Mouse (Mus musculus): ENCODE measurements around the gene Mapkapk3. TPM values are rescaled to one million over a fixed set of nuclear protein-coding genes. Genes with fewer than 3 reads are reported as not detected.

Gene Mapkapk3
- total and polyA plus RNA-seq, 3 experiments, result 42.3 to 49.9 TPM; not detected in 1

DNA sequence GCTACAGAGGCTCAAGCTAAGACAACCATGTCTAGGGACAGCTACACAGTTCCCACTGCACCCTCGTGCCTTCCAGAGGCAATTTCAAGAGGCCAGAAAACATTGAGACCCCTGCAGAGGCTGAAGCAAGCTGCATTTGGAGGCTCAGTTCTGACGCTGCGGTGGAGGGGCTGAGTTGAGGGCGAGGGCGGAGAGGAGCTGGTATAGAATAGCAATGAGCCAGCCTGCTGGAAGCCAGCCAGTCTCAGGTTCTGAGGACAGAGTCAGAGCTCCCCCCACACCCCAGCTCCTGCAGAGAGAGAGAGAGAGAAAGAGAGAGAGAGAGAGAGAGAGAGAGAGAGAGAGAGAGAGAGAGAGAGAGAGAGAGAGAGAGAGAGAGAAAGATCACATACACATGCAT lies 37.5 kb downstream of the Mapkapk3 start:
- no peak for DNase-seq (ENCODE audit: low read depth, low spot score)
- Histone ChIP-seq H3K27ac (ENCODE audit: control insufficient read depth, low read depth, low read length) (no peak overlapping the region), H3K79me2 (ENCODE audit: control insufficient read depth, insufficient read depth, low read length, poor library complexity) (no peaks in the 10 kb centered on the region), H3K9me3 (replicated peaks; ENCODE audit: insufficient read depth, low read length) (no peaks in the 10 kb centered on the region), H3K27me3 (ENCODE audit: control insufficient read depth in 1 of 2, insufficient read depth in 2 of 2, low read length in 2 of 2) (no peaks in the 10 kb centered on the region), H3K36me3 (ENCODE audit: control insufficient read depth in 1 of 2, insufficient read depth in 2 of 2, low read length in 2 of 2) (no peaks in the 10 kb centered on the region), H3K4me1 (ENCODE audit: control insufficient read depth in 1 of 2, insufficient read depth in 2 of 2, low read length in 2 of 2) (no peaks in the 10 kb centered on the region), H3K4me3 (ENCODE audit: control insufficient read depth in 1 of 2, insufficient read depth in 1 of 2, low read depth in 2 of 2, low read length in 2 of 2) (no peak overlapping the region), H3K9ac (ENCODE audit: control insufficient read depth, low read depth, low read length, poor library complexity, severe bottlenecking) (no peak overlapping the region)
- TF ChIP-seq JUND (IDR thresholded peaks at IDR 0.05; ENCODE audit: low read depth, low read length), result no peak

DNA sequence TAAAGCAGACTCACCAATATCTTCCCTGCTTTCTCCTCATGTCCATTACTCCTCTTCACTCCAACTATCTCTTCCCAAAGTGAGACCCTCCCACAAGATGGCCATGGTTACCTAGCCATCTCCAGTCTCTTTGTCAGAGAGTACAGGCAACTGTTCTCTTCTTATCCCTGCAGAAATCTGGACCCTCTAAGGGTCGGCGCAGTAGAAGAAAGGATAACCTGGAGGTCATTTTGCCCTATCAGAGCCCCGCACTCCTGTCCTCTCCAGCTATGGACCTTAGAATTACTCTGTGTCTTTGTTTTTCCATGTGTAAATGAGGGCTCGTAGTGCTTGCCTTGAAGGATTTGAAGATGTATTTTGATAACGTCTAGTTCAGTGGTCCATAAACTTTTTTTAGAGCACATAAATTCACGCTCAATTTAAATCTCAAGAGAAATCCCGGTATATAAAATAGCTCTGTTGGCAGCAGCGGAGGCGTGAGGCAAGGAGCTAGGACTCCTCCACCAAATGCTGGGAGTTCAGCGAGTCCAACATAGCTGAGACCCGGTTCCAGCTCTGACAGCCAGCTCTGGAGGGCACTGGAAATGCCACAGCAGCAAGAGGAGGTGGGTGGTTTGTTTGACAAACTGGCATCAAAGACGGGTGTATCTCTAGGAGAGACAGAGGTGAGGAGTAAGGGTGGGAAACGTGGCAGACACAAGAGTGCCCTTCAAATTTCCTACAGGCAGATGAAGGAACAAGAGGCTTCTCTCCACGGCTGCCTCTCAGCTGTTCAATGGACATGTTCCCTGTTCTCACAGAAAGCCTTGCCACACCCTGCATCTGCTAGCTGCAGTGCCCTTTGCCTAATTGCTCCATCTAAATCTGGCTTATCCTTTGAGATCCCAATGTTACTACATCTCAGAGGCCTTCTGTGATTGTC lies 39.0 kb downstream of the Mapkapk3 start:
- DNase-seq (ENCODE audit: low read depth, low spot score), result no peak
- H3K4me1 ChIP-seq (ENCODE audit: control insufficient read depth in 1 of 2, insufficient read depth in 2 of 2, low read length in 2 of 2), result no peaks in the 10 kb centered on the region
- TF ChIP-seq GABPA (IDR thresholded peaks at IDR 0.05; ENCODE audit: low read depth, low read length) (no peak), KAT2A (conservative IDR thresholded peaks at IDR 0.05; ENCODE audit: low read depth, low read length) (no peak), TCF12 (IDR thresholded peaks at IDR 0.05; ENCODE audit: low read depth, low read length) (no peak), MEF2A (IDR thresholded peaks at IDR 0.05; ENCODE audit: extremely low read depth, insufficient replicate concordance, low read depth, low read length, poor library complexity, severe bottlenecking) (no peak), NELFE (IDR thresholded peaks at IDR 0.05; ENCODE audit: low read depth, low read length) (no peak), SIN3A (IDR thresholded peaks at IDR 0.05; ENCODE audit: low read length) (no peak)
- no peak overlapping the region for H3K27ac ChIP-seq (ENCODE audit: control insufficient read depth, low read depth, low read length)
- H3K79me2 ChIP-seq (ENCODE audit: control insufficient read depth, insufficient read depth, low read length, poor library complexity), result no peaks in the 10 kb centered on the region
- no peak overlapping the region for H3K4me3 ChIP-seq (ENCODE audit: control insufficient read depth in 1 of 2, insufficient read depth in 1 of 2, low read depth in 2 of 2, low read length in 2 of 2)
- no peaks in the 10 kb centered on the region for H3K27me3 ChIP-seq (ENCODE audit: control insufficient read depth in 1 of 2, insufficient read depth in 2 of 2, low read length in 2 of 2)
- no peaks in the 10 kb centered on the region for H3K9me3 ChIP-seq (replicated peaks; ENCODE audit: insufficient read depth, low read length)
- no peaks in the 10 kb centered on the region for H3K36me3 ChIP-seq (ENCODE audit: control insufficient read depth in 1 of 2, insufficient read depth in 2 of 2, low read length in 2 of 2)
- H3K9ac ChIP-seq (ENCODE audit: control insufficient read depth, low read depth, low read length, poor library complexity, severe bottlenecking), result no peak overlapping the region

DNA sequence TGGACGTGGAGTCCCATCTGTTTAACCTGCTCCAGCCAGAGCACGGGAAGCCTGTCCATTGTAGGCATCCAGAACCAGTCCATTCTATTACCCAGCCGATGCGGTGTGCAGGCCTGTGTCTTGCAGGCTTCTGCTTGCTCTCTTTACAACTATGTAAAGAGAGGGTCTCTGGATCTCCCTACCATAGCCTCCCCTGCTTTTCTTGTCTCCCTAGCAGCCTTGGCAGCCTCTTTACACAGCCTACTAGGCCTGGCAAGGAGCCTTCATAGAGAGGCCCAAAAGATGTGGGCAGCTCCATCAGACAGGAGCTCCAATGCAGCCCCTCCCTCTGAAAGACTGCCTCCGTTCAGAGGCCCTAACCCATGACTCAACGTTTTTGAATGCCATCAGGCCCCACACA lies 40.5 kb downstream of the Mapkapk3 start:
- H3K9me3 ChIP-seq (replicated peaks; ENCODE audit: insufficient read depth, low read length), result no peaks in the 10 kb centered on the region
- H3K4me1 ChIP-seq (ENCODE audit: control insufficient read depth in 1 of 2, insufficient read depth in 2 of 2, low read length in 2 of 2), result no peaks in the 10 kb centered on the region
- H3K36me3 ChIP-seq (ENCODE audit: control insufficient read depth in 1 of 2, insufficient read depth in 2 of 2, low read length in 2 of 2), result no peaks in the 10 kb centered on the region
- DNase-seq (ENCODE audit: low read depth, low spot score), result no peak
- H3K4me3 ChIP-seq (ENCODE audit: control insufficient read depth in 1 of 2, insufficient read depth in 1 of 2, low read depth in 2 of 2, low read length in 2 of 2), result no peak overlapping the region
- TF ChIP-seq JUND (IDR thresholded peaks at IDR 0.05; ENCODE audit: low read depth, low read length) (no peak), UBTF (IDR thresholded peaks at IDR 0.05; ENCODE audit: borderline replicate concordance, insufficient read depth, low read depth, low read length) (no peak), POLR2A (IDR thresholded peaks at IDR 0.05; ENCODE audit: control insufficient read depth in 1 of 2, insufficient read depth in 1 of 2, low read depth in 1 of 2, low read length in 2 of 2, poor library complexity in 1 of 2) (no peak), MAZ (IDR thresholded peaks at IDR 0.05; ENCODE audit: low read depth, low read length) (no peak), NELFE (IDR thresholded peaks at IDR 0.05; ENCODE audit: low read depth, low read length) (no peak), ETS1 (IDR thresholded peaks at IDR 0.05; ENCODE audit: low read depth, low read length) (no peak), TAL1 (IDR thresholded peaks at IDR 0.05; ENCODE audit: low read length) (no peak)
- no peak overlapping the region for H3K27ac ChIP-seq (ENCODE audit: control insufficient read depth, low read depth, low read length)
- no peak overlapping the region for H3K9ac ChIP-seq (ENCODE audit: control insufficient read depth, low read depth, low read length, poor library complexity, severe bottlenecking)
- no peaks in the 10 kb centered on the region for H3K79me2 ChIP-seq (ENCODE audit: control insufficient read depth, insufficient read depth, low read length, poor library complexity)
- peaks cover 2 to 3% of the 10 kb centered on the region in 2 experiments; a peak in 2 of 4 replicates for H3K27me3 ChIP-seq (ENCODE audit: control insufficient read depth in 1 of 2, insufficient read depth in 2 of 2, low read length in 2 of 2)
